Mouse (Mus musculus): Measurements from ENCODE around the gene Rmi2.
"Not testable (repeated sequence)": the region's sequence is repeated elsewhere in the genome, so short reads cannot be mapped to it uniquely, and the experiment has no call there.

The Rmi2 gene

GRCm38 (mm10) chr16:10834911-10835587 is at the start of gene Rmi2:
TSS of gene Rmi2 (plus strand) at chr16:10835059.
- peak; percentile 83 for DNase-seq (ENCODE audit: low spot score)

- DNase-seq (ENCODE audit: low spot score), result peak; percentile 95
These were observed 49.3 kb upstream of the Rmi2 start, which contains the start of gene Socs1 for GRCm38 (mm10) chr16:10785371-10786231. TSS of gene Socs1 (minus strand) at chr16:10785536.

GRCm38 (mm10) chr16:10786288-10786687 is 48.6 kb upstream of the Rmi2 start:
- DNase-seq (ENCODE audit: low spot score), result peak; percentile 87

DNA sequence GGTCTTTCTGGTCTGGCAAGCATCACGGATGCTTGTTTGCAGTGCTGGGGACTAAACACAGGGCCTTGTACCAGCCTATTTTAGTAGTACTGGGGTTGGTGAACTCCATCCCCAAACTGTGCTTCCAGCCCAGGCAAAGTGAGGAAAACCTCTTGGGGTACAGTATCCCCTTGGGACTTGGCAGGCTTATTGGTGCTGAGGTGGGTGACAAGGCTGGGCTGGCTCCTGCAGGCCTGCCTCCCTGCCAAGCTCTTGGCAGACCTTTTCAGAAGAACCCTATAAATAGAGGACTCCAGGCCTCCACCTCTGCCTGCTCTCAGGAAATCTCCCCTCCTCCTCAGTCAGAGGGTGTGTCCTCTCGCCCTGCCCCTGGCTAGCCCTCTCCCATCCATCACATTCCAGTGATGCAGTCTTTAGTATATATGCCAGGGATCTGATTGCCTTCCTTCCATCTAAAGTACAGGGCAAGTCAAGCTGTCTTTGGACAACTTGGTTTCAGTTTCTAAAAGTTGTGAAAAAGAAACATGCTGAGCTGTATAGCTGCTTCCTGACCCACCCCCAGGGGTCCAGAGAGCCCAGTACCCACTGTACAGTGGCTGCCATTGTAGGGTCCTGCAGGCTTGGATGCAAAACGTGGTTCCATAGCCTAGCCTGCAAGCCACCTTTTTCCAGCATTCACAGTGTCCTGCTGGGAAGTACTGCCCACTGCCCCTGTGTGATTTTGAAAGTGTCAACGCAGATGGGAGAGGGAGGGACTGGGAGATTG is 47.9 kb upstream of the Rmi2 start:
- DNase-seq (ENCODE audit: low spot score), result no peak

DNA sequence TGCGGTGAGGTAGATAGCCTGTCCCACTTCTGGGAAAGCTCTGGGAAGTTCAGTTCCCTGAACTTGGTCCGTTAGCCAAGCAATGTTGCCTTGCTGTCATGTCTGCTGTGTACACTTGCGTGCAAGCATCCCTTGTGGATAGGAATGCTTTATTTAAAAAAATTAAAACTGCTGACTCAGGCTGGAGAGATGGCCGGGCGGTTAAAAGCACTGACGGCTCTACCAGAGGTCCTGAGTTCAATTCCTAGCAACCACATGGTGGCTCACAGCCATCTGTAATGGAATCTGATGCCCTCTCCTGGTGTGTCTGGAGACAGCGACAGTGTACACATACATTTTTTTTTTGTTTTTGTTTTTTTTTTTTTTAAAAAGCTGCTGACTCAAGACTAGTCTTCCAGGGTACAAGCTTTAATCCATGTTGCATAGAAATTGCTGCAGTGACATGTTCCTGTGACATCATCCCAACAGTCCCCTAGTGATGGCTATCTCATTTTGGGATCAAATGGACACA is 47.3 kb upstream of the Rmi2 start:
- no peak for DNase-seq (ENCODE audit: low spot score)

DNA sequence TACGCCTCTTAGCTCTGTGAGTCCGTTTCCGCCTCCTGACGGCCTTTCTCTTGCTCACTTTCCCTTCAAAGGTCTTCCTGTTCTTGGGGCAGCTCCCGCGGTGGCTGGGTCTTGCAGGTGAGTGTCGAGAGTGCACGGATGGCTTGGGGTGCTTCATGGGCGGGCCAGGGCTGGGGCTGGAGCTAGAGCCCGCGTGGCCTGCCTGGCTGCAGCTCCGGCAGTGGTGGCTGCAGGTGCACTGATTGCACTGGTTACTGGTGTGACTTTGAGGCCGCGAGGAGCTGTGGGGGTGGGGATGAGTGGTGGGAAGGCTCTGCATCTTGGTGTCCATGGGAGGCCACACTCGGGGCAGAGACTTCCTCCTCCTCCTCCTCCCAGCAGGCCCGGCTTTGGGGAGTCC is 46.6 kb upstream of the Rmi2 start, which contains the start of gene Tnp2:
TSS of gene Tnp2 (minus strand) at position 390 of the 400 bp plus-strand sequence.
- peak; percentile 45 for DNase-seq (ENCODE audit: low spot score)

DNA sequence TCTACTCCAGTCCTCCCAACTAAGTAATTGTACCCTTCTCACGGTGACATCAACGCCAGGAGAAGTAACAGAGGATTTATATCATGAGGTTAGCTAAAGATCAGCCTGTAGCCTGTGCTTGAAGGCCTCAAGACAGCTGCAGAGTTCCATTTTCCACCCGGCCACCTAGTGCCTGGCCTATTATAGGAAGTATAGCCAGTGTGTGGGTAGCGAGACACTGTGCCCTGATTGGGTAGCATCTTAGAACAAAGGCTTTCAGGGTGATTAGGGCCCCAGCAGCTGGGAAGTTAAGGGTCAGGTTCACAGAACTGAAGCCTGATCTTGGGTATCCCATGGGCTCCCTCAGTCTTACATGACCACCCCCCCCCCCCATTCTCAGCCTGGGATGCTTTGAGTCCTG is 46.0 kb upstream of the Rmi2 start:
- DNase-seq (ENCODE audit: low spot score), result no peak

DNA sequence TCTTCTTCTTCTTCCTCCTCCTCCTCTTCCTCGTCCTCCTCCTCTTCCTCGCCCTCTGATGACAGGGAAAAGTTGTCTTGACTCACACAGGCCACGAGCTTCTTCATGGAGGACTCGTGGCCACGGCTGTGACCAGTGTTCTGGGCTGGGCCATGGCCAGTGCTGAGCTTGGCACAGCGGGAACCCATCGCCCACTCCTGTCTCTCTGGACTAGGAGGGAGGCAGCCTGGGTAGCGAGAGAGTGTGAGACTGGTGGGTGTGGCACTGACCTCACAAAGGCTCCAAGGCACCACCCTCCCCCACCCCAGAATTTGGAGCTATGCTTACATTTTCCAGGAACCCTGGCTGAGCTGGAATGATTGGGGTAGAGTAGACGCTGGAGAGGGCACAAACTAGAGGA is 44.2 kb upstream of the Rmi2 start, which contains the start of gene Prm3:
TSS of gene Prm3 (minus strand) at position 213 of the 400 bp plus-strand sequence.
- no peak for DNase-seq (ENCODE audit: low spot score)

DNA sequence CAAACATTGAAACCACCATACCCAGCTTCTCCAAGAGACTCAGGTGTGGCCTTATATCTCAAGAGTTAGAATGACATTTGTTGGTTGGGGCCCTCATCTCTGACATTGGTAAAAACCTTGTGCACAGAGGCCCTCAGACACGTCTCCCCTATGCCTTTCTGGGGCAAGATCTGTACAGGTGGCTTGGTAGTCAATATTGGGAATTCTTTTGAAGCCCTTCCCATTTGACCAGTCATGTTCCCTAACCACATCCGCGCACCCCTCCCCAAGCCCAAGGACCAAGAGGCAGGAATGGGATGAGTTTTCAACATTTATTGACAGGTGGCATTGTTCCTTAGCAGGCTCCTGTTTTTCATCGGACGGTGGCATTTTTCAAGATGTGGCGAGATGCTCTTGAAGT is 38.8 kb upstream of the Rmi2 start, which contains the start of gene Prm2:
TSS of gene Prm2 (minus strand) at position 101 of the 400 bp plus-strand sequence.
- DNase-seq (ENCODE audit: low spot score), result no peak

- DNase-seq (ENCODE audit: low spot score), result not testable (repeated sequence)
These were observed 32.4 kb upstream of the Rmi2 start for GRCm38 (mm10) chr16:10802420-10802819.

DNA sequence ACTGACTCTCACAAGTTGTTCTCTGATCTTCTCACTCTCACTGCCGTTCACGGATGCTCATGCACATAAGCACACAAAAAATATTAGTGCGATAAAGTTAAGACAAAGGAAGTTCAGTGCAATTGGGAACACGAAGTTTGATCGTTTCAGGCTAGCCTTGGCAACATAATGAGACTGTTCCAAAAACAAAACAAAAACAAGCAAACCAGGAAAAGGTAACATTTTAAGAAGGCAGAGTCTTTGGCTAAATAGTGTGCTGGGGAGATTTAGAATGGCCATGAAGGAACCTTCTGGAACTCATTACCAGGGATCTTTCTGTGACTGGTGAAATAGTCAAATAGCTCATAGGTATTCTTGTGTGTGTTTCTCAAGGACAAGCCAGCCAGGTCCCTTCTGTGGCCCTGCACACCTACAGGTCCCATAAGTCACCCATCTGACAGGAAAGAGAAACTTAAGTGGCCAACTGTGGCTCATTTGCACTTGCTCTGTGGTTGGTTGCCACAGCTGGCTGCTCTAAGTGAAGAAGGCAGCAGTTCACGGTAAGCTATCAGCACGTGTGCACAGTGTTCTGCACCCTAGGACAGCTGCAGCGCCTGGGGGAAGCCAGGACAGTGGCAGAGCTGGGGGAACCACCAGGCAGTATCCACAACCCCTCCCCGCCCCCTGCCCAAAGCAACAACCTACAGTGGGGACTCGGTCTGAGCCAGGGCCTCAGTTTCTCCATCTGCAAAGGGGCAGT is 28.9 kb upstream of the Rmi2 start, which contains the start of gene Prm1:
TSS of gene Prm1 (minus strand) at position 51 of the 739 bp plus-strand sequence.
- no peak for DNase-seq (ENCODE audit: low spot score)

DNA sequence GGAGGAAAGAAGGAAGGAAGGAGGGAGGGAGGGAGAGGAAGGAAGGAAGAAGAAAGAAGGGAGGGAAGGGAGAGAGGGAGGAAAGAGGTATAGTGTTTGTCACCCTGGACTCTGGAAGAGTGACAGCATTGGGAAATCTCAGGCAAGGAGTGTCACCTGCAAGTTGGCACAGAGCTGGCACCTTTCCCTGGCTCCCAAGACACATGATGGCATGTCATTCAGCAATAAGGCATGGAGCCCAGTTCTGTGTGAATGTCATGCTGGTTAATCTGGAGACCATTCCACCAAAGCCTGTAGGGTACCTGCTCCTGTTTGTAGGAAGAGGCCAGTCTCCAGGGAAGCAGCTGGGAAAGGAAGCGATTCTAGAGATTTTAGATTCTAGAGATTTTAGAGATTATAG is 24.5 kb upstream of the Rmi2 start:
- no peak for DNase-seq (ENCODE audit: low spot score)

DNA sequence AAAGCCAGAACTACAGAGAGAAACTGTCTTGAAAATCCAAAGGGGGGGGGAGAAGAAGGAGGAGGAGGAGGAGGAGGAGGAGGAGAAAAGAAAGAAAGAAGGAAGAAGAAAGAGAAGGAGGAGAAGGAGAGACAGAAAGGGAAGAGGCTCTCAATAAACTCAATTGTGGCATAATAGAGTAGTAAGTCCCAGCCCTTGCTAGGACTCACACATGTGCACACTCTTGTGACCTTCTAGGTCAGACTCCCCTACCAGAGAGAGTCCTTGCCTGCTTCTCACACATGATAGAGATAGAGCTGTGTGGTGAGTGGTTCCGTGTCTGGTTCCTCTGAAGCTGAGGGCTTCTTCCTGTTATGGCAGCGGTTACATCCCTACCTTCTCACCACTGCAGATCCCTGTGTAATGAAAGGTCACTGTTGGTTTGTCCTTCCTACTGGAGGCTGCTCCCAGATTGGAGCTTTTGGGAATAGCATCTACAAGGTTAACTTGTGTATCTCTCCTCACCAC is 21.9 kb upstream of the Rmi2 start, which contains the start of gene Gm11172:
TSS of gene Gm11172 (plus strand) at position 51 of the 507 bp plus-strand sequence.
- no peak for DNase-seq (ENCODE audit: low spot score)

DNA sequence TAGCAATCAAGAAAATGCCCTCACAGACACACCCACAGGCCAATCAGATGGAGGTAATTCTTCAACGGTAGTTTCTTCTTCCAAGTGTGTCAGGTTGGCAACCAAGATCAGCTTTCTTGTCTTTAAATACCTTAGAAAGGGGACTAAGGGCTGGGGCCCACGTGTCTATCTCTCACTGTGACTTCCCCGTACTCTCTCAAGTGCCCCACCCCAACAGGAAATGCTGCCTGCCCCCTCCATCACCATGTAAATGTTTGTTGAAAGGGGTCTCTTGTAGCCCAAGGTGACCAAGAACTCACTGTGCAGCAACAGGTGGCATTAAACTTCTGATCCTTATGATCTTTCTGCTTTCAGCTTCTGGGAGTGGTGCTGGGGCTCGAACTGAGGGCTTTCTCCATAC is 21.1 kb upstream of the Rmi2 start:
- DNase-seq (ENCODE audit: low spot score), result no peak

DNA sequence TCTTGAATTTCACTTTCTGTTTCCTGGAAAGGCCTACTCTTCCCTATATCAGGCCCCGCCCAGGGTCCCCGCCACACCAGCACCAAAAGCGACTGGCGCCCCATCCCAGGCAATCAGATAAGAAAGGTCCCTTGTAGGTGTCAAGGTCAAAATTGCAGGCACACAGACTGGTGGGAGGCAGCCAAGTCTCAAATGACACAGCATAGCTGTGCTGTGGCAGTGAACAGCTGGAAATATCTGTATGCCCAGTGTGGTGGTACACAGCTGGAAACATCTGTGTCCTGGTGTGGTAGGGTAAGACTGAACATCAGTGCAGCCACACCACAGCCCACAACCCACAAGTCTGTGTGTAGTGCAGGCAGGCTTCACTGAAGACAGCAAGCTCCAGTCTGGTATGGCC is 20.0 kb upstream of the Rmi2 start:
- peak; percentile 34 for DNase-seq (ENCODE audit: low spot score)

DNA sequence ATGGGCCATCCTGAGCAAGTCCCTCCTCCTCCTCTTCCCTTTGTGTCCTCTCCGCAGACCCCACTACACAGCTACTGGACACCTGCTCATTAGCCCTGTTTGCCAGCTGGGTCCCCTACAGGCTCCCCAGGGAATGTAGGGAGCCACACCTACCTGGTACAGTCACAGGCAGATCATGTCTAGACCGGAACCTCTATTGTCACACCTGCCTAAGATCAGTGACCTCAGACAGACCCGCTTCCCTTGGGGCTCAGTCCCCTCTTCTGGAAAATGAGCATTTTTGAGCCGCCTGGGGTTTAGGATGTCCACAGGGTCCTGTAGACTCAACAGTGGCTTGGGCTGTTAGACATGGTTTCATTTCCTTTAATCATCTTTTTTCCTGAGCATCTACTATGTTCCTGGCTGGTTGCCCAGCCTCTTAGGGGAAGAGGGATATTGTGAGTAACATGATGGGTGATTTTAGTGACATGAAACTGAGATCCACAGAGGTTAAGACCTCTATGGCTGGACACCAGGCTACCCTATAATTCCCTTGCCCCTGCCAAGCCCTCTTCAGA is 16.2 kb upstream of the Rmi2 start:
- DNase-seq (ENCODE audit: low spot score), result no peak

- DNase-seq (ENCODE audit: low spot score), result no peak
These were observed 14.9 kb upstream of the Rmi2 start for GRCm38 (mm10) chr16:10819966-10820365.

GRCm38 (mm10) chr16:10821387-10821786 is 13.5 kb upstream of the Rmi2 start:
- DNase-seq (ENCODE audit: low spot score), result no peak

GRCm38 (mm10) chr16:10824536-10824935 is 10.3 kb upstream of the Rmi2 start:
- DNase-seq (ENCODE audit: low spot score), result no peak

- DNase-seq (ENCODE audit: low spot score), result no peak
These were observed 9.0 kb upstream of the Rmi2 start for GRCm38 (mm10) chr16:10825840-10826239.

DNA sequence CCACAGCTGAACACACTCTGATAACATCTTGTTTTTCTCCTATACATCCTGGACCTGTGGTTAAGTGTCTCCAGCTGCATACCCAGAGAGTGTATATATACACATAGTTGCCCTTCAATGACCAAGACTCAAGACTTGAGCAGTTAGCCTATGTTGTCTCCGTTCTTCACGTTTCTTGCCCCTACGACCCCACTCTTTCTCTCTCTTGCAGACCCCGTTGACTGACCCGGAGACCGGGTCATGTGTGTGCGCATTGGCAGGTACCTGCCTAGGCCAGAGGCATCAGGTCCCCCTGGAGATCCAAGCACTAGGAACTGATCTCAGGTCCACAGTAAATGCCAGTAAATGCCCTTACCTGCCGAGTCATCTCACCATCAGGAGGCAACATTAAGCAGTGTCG is 7.6 kb upstream of the Rmi2 start:
- DNase-seq (ENCODE audit: low spot score), result peak; percentile 18

All from T-cell, adult 2 months (primary cell).